Mouse (Mus musculus) heart, embryonic 13.5 days (tissue): ENCODE data around the gene Pik3r1. TPM values are rescaled to one million over a fixed set of nuclear protein-coding genes. Genes with fewer than 3 reads are reported as not detected.
A peak's percentile ranks its signal among the peaks of the same experiment; 100 is the strongest.

Experiments
- ATAC-seq: fragments of 200-750 bp; cut with Nextera tagmentation; 2 replicates; pipeline ENCODE4 v1.8.0; 2017; ENCODE audit warnings: moderate TSS enrichment; ENCODE audit not compliant: insufficient number of reproducible peaks, low FRiP score, low TSS enrichment; ENCODE audit errors: extremely low read depth
- H3K27ac ChIP-seq: fragments of 300-500 bp; sonication (generic); replicated peaks from 2 replicates; pipeline ENCODE4 v1.5.1; 2015; ENCODE audit warnings: moderate library complexity, mild to moderate bottlenecking, inconsistent platforms
- H3K27me3 ChIP-seq: fragments of 300-500 bp; sonication (generic); replicated peaks from 2 replicates; pipeline ENCODE4 v1.6.1; 2015; ENCODE audit warnings: mild to moderate bottlenecking, inconsistent platforms
- H3K36me3 ChIP-seq: fragments of 300-500 bp; sonication (generic); 2 replicates; pipeline ENCODE4 v1.6.1; 2015; ENCODE audit warnings: mild to moderate bottlenecking, inconsistent platforms
- H3K4me1 ChIP-seq: fragments of 300-500 bp; sonication (generic); 2 replicates; pipeline ENCODE4 v1.6.1; 2015; ENCODE audit warnings: inconsistent platforms
- H3K4me2 ChIP-seq: fragments of 300-500 bp; sonication (generic); 2 replicates; pipeline ENCODE4 v1.6.1; 2015; ENCODE audit warnings: inconsistent platforms, mild to moderate bottlenecking, moderate library complexity
- H3K4me3 ChIP-seq: fragments of 300-500 bp; sonication (generic); 2 replicates; pipeline ENCODE4 v1.5.1; 2015; ENCODE audit warnings: moderate library complexity, mild to moderate bottlenecking, inconsistent platforms
- H3K9ac ChIP-seq: fragments of 300-500 bp; sonication (generic); 2 replicates; pipeline ENCODE4 v1.6.1; 2015; ENCODE audit warnings: inconsistent platforms, mild to moderate bottlenecking, moderate library complexity
- H3K9me3 ChIP-seq: fragments of 300-500 bp; sonication (generic); 2 replicates; pipeline ENCODE4 v1.6.1; 2016; ENCODE audit warnings: inconsistent platforms
- WGBS: fragments of 180-500 bp; shearing (Covaris S2); methylation state at CpG from one replicate; pipeline ENCODE4 v1.1.7; 2015; ENCODE audit warnings: mixed read lengths; 5-methylcytosine and 5-hydroxymethylcytosine counted together
- polyA plus RNA-seq: library from polyadenylated mRNA; unstranded; fragments of >200 nt; fragmentation: Nextera tagmentation; extraction: Ambion mirVana; gene quantifications from 2 replicates; pipeline ENCODE4 v1.2.1, GENCODE M21; 2015

Gene Pik3r1
- polyA plus RNA-seq, 1 experiment from 2014 or later, result 13.3 TPM

DNA sequence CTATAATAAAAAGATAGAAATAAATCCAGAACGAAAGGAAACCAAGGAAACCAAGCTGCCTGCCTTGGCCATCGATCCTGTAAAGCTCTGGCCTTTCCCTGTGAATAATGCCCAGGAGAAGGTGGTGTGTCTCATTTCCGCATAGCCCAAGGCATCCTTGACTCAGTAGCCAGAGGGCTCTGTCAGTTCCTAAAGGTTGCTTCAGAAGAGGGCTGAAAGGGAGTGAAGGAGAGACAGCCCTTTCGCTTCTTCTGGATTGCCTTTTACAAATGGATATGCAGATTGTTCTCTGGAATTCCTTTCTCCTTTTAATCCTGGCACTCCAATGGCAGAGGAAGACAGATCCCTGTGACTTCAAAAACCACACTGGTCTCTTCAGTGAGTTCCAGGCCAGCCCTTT, 16.2 kb downstream of the Pik3r1 start:
- H3K4me2 ChIP-seq, result no peak overlapping the region
- no peaks in the 10 kb centered on the region for H3K27me3 ChIP-seq
- peaks cover 44% of the 10 kb centered on the region for H3K36me3 ChIP-seq
- peaks cover 32% of the 10 kb centered on the region for H3K4me1 ChIP-seq
- no peak for ATAC-seq
- no peak overlapping the region for H3K27ac ChIP-seq
- no peaks in the 10 kb centered on the region for H3K9me3 ChIP-seq
- WGBS, result 80% methylated on average over 4 of the region's 4 CpGs
- H3K9ac ChIP-seq, result no peak overlapping the region
- no peak overlapping the region for H3K4me3 ChIP-seq

DNA sequence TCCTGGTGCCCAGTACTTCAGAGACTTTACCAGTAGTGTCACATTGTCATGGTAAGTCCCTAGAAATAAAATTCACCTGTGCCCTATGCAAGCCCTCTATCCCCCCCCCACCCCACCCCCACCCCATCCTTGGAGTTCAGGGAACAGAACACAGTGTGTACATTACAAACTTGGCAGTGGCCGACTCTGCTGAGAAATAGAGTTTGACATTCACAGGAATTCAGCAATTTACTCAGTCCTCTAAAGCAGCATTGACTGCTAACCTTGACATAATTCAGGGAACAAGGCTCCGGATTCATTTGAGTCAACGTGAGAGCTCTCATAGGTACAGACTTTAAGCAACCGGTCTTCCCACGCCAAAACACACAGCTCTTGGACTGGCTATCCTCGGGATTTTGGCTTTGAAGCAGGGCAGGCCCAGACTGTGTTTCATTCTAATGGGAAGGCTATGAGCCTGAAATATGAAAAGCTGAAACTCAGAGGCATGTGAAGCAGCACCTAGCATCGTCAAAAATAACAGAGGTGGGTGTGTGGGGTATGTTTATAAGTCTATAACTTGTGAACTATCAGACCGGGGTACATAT, 21.9 kb downstream of the Pik3r1 start:
- H3K27ac ChIP-seq, result no peak overlapping the region
- WGBS, result 80% methylated on average over 8 of the region's 8 CpGs
- ATAC-seq, result no peak

DNA sequence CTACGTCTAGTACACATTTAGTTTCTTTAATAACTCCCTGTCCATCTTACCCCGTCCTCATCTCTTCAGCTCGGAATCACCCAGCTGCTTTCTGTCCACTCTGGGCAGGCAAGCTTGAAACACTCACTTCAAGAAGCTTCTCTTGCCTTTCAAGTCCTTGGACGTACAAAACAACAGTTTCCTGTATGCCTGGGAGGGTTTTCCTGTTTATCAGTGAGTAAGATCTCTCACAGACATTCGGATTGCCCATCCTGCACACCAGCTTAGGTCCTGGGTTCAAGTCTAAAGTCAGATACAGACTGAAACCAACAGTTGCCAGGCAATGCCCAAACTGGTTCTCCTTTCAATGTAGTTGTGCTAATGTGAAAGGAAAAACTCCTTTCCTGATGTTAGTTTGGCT, 23.1 kb downstream of the Pik3r1 start:
- H3K4me2 ChIP-seq, result no peak overlapping the region
- H3K4me3 ChIP-seq, result no peak overlapping the region
- H3K36me3 ChIP-seq, result no peaks in the 10 kb centered on the region
- H3K9me3 ChIP-seq, result no peaks in the 10 kb centered on the region
- H3K9ac ChIP-seq, result no peak overlapping the region
- H3K27me3 ChIP-seq, result no peaks in the 10 kb centered on the region
- no peak overlapping the region for H3K27ac ChIP-seq
- WGBS, result 46% methylated on average over 5 of the region's 5 CpGs
- H3K4me1 ChIP-seq, result peaks cover 28% of the 10 kb centered on the region
- ATAC-seq, result no peak

More for the DNA sequence above, 21.9 kb downstream of the Pik3r1 start:
- Histone ChIP-seq H3K4me2 (no peak overlapping the region), H3K4me3 (no peak overlapping the region), H3K4me1 (peaks cover 22% of the 10 kb centered on the region), H3K9ac (no peak overlapping the region), H3K27me3 (no peaks in the 10 kb centered on the region), H3K9me3 (no peaks in the 10 kb centered on the region), H3K36me3 (no peaks in the 10 kb centered on the region)

DNA sequence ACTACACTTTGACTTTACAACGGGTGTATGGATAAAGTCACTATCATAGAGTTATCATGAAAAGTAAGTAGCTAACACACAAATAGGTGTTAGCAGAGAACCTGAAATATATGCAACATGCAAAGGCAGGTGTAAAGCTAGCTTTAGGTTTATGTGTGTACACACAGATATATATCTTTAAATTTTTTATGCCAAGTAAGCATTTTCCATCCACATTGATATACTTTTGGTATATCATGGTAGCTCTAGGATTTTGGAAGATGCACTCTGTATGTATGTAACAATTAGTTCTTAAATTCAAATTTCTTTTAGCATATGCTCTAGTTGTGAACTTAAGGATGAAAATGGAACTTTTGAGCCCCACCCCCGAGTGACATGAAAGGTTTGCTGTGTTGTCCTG, 24.0 kb downstream of the Pik3r1 start:
- H3K27me3 ChIP-seq, result no peaks in the 10 kb centered on the region
- H3K4me3 ChIP-seq, result no peak overlapping the region
- H3K4me1 ChIP-seq, result peaks cover 35% of the 10 kb centered on the region
- 61% methylated on average over 2 of the region's 2 CpGs for WGBS
- no peak overlapping the region for H3K27ac ChIP-seq
- H3K9ac ChIP-seq, result no peak overlapping the region
- ATAC-seq, result no peak
- H3K36me3 ChIP-seq, result no peaks in the 10 kb centered on the region
- H3K9me3 ChIP-seq, result no peaks in the 10 kb centered on the region
- no peak overlapping the region for H3K4me2 ChIP-seq

DNA sequence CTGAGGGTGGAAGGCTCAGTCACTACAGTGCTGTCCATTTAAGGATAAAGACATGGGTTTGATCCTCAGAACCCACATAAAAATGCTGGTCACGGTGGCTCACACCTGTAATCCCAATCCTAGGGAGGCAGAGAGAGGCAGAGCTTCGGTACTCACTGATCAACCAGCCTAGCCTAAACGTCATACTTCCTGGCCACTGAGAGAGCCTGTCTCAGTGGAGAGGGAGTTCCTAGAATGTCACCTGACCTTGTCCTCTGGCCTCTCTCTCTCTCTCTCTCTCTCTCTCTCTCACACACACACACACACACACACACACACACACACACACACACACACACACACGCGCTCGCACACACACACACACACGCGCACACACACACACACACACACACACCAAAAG, 24.8 kb downstream of the Pik3r1 start:
- no peaks in the 10 kb centered on the region for H3K27me3 ChIP-seq
- H3K9ac ChIP-seq, result no peak overlapping the region
- no peaks in the 10 kb centered on the region for H3K9me3 ChIP-seq
- H3K4me2 ChIP-seq, result no peak overlapping the region
- ATAC-seq, result no peak
- H3K4me1 ChIP-seq, result peaks cover 40% of the 10 kb centered on the region
- 0 out of 2 replicates have a peak overlapping the region, but pooled peaks have one; percentile 20 for H3K27ac ChIP-seq
- H3K36me3 ChIP-seq, result no peaks in the 10 kb centered on the region
- no peak overlapping the region for H3K4me3 ChIP-seq
- WGBS, result 68% methylated on average over 8 of the region's 8 CpGs

DNA sequence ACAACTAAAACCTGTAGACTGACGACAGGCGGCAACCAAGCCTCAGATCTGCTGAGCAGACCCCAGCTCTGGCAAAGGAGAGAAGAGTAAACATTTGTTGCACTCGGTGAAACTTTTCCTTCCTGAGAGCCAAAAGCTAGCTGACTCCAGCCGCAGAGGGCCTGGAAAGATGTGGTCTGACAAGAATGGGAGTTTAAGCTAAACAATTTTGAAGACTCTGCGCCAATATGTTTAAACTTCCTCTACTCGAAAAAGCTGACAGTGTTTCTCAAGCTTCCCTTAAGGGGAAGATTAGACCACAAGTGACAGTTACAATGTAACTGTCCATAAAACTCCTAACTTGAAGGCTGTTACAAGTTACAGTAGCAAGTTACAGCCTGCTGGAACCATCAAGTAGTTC, 25.4 kb downstream of the Pik3r1 start:
- H3K4me2 ChIP-seq, result no peak overlapping the region
- no peak overlapping the region for H3K4me3 ChIP-seq
- WGBS, result 51% methylated on average over 6 of the region's 6 CpGs
- peak overlapping the region; percentile 10; the same call in 1 of the 2 replicates for H3K27ac ChIP-seq
- ATAC-seq, result no peak
- no peaks in the 10 kb centered on the region for H3K9me3 ChIP-seq
- no peak overlapping the region for H3K9ac ChIP-seq
- no peaks in the 10 kb centered on the region for H3K27me3 ChIP-seq
- H3K4me1 ChIP-seq, result peaks cover 40% of the 10 kb centered on the region
- H3K36me3 ChIP-seq, result no peaks in the 10 kb centered on the region

DNA sequence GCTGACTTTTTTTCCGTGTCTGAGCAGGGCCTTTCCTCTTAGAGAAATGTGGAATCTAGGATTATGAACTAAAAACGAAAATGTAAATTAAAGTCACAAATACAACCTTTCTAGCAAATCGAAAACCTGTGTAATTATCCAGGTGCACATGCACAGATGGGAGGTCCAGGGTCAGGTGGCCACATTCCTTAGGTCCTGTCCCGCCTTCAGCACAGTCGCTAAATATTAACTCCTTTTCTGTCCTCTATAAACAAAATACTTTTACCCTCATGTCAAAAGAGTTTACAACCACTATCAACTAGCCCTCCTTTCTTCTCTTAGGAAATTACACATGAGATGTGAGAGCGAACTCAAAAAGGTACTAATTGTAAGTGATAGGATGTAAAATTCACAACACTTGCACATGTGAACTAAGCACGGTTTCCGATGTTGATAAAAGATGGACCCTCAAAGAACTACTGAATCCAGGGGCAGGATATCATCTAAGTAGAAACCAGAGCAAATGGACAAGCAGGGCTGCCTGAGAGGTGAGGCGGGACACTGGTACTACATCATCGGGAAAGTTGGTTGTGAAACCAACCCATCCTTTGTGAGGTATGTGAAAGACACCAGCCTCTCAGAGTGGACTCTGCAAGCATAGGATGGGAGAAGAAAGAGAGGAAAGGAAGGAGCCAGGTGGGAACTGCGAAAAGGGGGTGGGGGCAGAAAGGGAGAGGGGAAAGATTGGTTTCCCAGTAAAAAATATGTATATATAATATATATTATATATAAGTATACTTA, 26.3 kb downstream of the Pik3r1 start:
- H3K9me3 ChIP-seq, result no peaks in the 10 kb centered on the region
- no peak for ATAC-seq
- no peak overlapping the region for H3K9ac ChIP-seq
- H3K27ac ChIP-seq, result no peak overlapping the region
- H3K4me3 ChIP-seq, result no peak overlapping the region
- WGBS, result 81% methylated on average over 11 of the region's 11 CpGs
- no peaks in the 10 kb centered on the region for H3K36me3 ChIP-seq
- H3K27me3 ChIP-seq, result no peaks in the 10 kb centered on the region
- H3K4me1 ChIP-seq, result peaks cover 43% of the 10 kb centered on the region
- no peak overlapping the region for H3K4me2 ChIP-seq

DNA sequence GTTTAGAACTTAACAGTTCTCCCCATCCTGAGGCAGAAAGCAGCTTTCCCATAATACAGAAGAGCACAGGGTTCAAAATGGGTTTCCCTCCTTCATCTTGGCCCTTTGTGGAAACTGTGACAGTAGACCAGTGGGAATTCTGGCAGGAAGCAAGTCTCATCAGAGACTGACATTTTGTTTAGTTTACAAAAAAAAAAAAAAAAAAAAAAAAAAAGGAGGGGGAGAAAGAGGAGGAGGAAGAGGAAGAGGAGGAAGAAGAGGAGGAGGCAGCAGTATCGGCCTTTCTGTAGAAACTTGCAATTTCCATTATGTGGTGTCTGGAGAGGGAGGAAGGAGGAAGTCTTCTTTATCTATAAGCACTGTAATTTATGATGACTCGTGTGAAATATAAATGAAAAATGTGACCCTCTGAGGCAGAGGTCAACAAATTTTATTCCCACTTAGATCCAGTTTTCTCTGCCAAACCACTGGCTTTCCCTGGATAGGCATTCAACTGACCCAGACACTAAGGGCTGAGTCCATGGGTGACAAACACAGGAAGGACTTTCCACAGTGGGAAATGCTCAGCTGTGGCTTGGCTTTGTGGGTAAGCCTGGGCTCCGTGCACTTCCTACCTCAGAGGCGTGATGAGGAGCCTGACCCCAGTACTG, 28.2 kb downstream of the Pik3r1 start:
- ATAC-seq, result no peak
- H3K27ac ChIP-seq, result 0 out of 2 replicates have a peak overlapping the region, but pooled peaks have one; percentile 20
- 68% methylated on average over 4 of the region's 4 CpGs for WGBS

DNA sequence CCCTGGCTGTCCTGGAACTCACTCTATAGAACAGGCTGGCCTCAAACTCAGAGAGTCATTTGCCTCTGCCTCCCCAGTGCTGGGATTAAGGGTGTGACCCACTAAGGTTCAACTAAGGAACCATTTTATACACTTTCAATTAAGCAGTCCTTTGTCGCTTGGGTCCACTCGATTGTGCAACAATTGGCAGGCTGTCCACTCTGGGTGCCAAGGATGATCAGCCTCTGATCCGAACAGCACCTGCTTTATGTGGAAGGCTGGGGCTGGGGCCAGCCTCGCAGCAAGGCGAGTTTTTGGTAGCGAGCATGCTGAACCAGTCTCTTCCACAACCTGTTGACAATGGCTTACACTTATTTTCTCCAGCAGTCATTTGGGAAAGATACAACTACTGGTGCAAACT, 29.2 kb downstream of the Pik3r1 start:
- H3K27ac ChIP-seq, result no peak overlapping the region

More for the DNA sequence above, 28.2 kb downstream of the Pik3r1 start:
- H3K4me1 ChIP-seq, result peaks cover 45% of the 10 kb centered on the region
- no peak overlapping the region for H3K9ac ChIP-seq
- H3K4me3 ChIP-seq, result no peak overlapping the region
- no peaks in the 10 kb centered on the region for H3K9me3 ChIP-seq
- H3K27me3 ChIP-seq, result no peaks in the 10 kb centered on the region
- no peak overlapping the region for H3K4me2 ChIP-seq
- no peaks in the 10 kb centered on the region for H3K36me3 ChIP-seq

DNA sequence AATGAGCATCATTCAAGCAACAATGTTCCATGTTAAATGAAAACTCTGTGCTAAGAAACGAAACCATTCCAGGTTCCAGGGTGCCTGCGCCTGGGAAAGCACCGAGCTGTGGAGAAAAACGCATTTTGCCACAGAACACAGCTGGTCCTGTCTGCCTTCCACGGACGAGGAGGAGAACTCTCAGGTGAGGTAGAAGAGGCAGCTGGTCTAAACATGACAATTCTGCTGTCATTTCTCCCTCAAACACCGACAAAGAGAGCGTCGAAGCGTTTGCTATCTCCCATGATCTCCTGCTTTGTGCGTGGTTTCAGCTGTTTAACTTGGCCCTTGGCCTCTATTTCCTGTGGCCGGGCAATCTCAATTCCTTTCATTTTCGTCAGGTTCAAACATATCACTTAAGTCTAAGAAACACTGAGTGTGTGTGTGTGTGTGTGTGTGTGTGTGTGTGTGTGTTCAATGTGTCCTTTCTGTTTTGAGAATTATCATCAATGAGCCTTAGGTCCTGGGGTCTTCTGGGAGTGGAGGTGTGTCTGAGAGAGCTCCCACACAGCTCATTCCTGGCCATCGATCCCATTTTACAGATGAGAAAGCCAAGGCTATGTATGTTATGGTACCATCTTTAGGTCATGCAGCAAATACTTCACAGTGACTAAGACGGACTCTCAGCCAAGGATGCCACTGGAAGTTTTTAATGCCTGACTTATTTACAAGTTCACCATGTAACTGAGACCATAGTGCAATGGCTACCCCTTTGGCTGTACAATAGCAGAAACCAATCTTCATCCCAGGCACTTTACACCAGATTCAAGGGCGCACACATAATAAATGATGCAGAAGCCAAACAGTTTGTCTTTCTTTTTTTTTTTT, 31.3 kb downstream of the Pik3r1 start:
- no peaks in the 10 kb centered on the region for H3K36me3 ChIP-seq
- H3K4me1 ChIP-seq, result peaks cover 53% of the 10 kb centered on the region
- no peak overlapping the region for H3K9ac ChIP-seq
- no peaks in the 10 kb centered on the region for H3K9me3 ChIP-seq
- 72% methylated on average over 16 of the region's 16 CpGs for WGBS
- no peak overlapping the region for H3K4me2 ChIP-seq
- no peak overlapping the region for H3K4me3 ChIP-seq
- H3K27ac ChIP-seq, result no peak overlapping the region
- no peak for ATAC-seq
- no peaks in the 10 kb centered on the region for H3K27me3 ChIP-seq

More for the DNA sequence above, 29.2 kb downstream of the Pik3r1 start:
- no peaks in the 10 kb centered on the region for H3K9me3 ChIP-seq
- ATAC-seq, result no peak
- H3K4me1 ChIP-seq, result peaks cover 41% of the 10 kb centered on the region
- no peak overlapping the region for H3K4me3 ChIP-seq
- 84% methylated on average over 6 of the region's 6 CpGs for WGBS
- H3K27me3 ChIP-seq, result no peaks in the 10 kb centered on the region
- no peak overlapping the region for H3K9ac ChIP-seq
- H3K36me3 ChIP-seq, result no peaks in the 10 kb centered on the region
- H3K4me2 ChIP-seq, result no peak overlapping the region
